Mouse (Mus musculus): ENCODE results near the gene Rwdd3.

The Rwdd3 gene

DNA sequence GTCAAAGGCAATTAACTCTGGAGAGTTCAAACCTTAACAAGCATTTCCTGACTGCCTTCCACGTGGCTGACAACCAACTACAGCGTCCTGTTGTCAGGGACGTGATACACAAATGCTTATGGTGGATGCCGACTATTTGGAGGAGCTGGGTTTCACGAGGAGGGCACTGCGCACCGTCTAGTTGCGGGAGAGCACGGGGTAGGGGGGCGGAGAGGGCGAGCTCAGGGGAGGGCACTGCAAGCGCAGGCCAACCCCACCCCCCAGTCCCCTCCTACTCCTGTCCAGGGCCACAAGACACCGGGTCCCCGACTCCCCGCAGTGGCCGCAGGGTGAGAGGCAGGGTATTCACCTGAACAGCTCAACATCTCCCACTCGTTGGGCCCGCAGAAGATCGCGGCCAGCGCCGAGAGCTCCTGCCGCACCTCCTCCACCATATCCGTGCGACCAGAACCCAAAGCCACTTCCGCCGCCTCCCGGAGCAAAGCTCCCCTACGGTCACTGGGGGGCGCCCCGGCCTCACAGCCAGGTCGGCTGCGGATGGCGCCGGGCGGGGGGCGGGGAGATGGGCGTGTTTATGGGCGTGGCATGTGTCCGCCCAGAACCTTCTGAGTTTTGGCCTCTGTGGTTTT, at the start of gene Rwdd3:
Rwdd3 (minus strand) TSS at position 453 of the 629 bp plus-strand sequence.
- peak; percentile 35 for DNase-seq (ENCODE audit: low spot score)

DNA sequence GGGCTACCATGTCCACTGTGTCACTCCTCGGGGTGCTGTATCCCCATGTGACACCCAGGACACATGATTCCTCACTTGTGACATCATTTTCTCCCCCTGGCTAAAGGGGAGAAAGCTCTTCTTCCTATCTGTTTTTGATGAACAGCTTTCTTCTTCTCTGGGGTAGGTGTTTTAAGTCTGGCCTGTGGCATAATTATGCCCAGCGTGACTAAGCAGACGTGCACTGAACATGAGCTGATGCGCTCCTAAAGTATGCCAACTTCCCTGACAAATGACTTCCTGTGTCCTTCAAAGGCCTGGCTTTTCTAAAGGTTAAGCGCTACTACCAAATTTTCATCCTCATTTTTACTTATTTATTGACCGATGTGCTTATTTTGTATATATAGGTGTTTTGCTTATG, 45.5 kb upstream of the Rwdd3 start:
- DNase-seq (ENCODE audit: low spot score): no peak

DNA sequence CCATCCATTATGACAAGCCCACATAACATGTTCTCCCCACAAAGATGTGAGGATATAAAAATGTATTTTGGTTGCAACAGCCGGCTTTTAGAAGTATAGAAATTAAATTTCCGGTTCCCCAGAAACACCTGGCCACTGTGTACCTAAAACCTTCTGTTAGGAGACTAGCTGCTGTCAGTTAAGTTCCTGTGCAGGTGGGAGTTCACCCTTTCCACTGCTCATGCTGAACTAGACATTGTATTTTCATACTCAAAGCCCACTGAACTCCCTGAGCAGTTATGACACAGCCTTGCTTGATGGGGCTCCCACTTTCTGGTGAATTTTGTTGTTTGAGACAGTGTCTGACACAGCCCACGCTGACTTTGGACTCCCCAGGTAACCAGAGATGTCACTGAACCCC, 42.0 kb upstream of the Rwdd3 start:
- no peak for DNase-seq (ENCODE audit: low spot score)

GRCm38 (mm10) chr3:121212156-121212555, 40.7 kb upstream of the Rwdd3 start:
- no peak for DNase-seq (ENCODE audit: low spot score)

GRCm38 (mm10) chr3:121208994-121209393, 37.5 kb upstream of the Rwdd3 start:
- DNase-seq (ENCODE audit: low spot score): no peak

GRCm38 (mm10) chr3:121206202-121206882, 34.8 kb upstream of the Rwdd3 start:
- DNase-seq (ENCODE audit: low spot score): no peak

DNA sequence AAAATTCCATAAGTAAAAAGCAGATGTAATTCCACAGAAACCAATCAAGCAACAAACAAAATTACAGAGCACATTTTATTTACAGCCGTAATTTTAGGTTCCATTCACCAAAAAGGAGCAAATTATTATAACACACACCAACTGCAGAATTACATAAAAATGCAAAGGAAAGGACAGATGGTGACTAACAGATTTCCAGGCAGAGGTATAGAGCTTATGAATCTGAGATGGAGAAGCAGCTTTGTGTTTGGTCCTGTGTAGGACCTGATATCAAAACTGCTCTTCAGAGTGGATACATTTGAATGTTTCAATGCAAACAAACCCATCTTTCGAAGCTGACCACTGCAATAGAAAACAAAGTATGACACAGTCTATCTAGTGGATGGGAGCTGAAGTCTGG, 31.1 kb upstream of the Rwdd3 start:
- DNase-seq (ENCODE audit: low spot score): no peak

GRCm38 (mm10) chr3:121201012-121201747, 29.7 kb upstream of the Rwdd3 start:
- no peak for DNase-seq (ENCODE audit: low spot score)

- no peak for DNase-seq (ENCODE audit: low spot score)
These were observed 17.7 kb upstream of the Rwdd3 start for GRCm38 (mm10) chr3:121189199-121189598.

DNA sequence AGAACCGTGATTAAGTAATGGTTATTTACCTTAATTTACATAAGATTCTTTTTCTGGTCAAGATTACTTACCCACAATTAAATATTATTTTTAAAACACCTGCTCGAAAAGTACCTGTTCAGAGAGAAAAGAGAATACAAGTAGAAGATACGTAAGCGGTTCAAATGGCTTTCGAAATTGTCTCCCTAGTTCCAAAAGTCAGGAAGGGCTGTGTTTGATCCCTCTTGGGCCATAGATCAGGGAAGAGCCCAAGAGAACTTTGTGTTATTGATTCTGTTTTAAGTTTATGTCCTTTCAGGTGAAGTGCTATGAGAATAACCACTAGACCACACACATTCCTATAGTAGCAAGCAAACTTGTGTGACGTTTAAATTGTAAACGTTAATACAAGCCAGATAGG, 16.0 kb upstream of the Rwdd3 start:
- DNase-seq (ENCODE audit: low spot score): no peak

GRCm38 (mm10) chr3:121186925-121187324, 15.4 kb upstream of the Rwdd3 start:
- no peak for DNase-seq (ENCODE audit: low spot score)

- no peak for DNase-seq (ENCODE audit: low spot score)
These were observed 13.7 kb upstream of the Rwdd3 start for GRCm38 (mm10) chr3:121185197-121185596.

- DNase-seq (ENCODE audit: low spot score): no peak
These were observed 4.5 kb upstream of the Rwdd3 start for GRCm38 (mm10) chr3:121176011-121176410.

GRCm38 (mm10) chr3:121174248-121174945, 2.9 kb upstream of the Rwdd3 start:
- no peak for DNase-seq (ENCODE audit: low spot score)

DNA sequence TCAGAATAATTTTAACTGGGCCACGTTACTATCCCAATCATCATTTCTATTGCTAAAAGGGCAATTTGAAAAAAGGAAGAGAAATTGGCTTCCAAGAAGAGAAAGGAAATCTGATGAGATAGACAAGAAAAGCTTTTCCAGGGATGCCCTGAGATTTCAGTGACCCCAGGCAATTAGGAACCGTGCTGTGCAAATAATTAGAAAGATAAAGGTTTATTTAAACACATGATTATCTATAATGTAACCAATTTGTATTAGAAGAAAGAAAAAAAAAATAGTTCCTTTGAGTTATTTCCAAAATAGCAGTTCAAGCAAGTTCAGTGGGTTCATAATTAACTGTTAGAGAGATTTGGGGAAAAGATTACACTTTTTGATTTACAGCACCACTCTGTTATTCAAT, 1.2 kb upstream of the Rwdd3 start:
- DNase-seq (ENCODE audit: low spot score): no peak

DNA sequence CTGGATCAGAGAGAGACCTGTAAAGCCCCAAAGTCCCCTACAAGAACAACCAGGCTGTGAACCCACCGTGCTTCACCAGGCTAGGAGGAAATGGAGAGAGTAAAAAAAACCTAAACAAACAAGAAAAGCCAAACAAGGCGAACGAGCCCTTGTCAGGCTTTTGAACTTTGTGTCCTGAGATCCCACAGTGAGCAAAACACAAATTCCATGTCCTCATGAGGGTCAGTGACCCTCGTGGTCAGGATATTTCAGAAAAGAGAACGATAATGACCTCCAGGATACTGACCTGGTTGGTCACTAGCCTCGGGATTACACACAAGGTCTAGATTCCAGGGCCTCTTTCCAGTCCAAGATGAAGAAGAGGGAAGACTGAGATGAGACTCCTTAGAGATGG, 374 bp upstream of the Rwdd3 start:
- no peak for DNase-seq (ENCODE audit: low spot score)

GRCm38 (mm10) chr3:121170631-121171030, 864 bp downstream of the Rwdd3 start:
- no peak for DNase-seq (ENCODE audit: low spot score)

- DNase-seq (ENCODE audit: low spot score): no peak
These were observed 2.2 kb downstream of the Rwdd3 start for GRCm38 (mm10) chr3:121169092-121169942.

DNA sequence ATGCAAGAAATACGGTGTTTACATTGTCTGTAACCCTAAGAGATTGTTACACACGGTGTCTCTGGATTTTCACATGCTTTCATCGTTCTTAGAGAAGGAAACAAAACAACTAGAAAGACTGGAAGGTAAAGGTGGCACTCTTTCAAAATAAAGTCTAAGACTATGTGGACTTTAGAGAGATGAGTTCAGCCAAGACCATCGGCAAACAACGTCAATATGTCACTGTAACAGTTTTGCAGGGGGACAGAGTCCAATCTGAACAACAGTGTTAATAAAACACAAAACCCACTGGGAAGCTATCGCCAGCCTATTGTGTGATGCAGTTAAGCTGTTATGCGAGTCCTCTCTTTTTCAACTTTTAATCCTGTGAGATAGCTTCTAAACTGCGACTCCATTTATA, 2.9 kb downstream of the Rwdd3 start:
- DNase-seq (ENCODE audit: low spot score): no peak

GRCm38 (mm10) chr3:121163271-121163819, 8.2 kb downstream of the Rwdd3 start:
- DNase-seq (ENCODE audit: low spot score): no peak

GRCm38 (mm10) chr3:121161661-121162060, 9.8 kb downstream of the Rwdd3 start:
- DNase-seq (ENCODE audit: low spot score): no peak

All from urinary bladder, postnatal 10 days (tissue).